Mouse (Mus musculus) neural tube, embryonic 11.5 days (tissue): ENCODE measurements at regions not wholly inside any gene's neighbourhood (a gene's known extent, or its start where the extent isn't known, plus 50 kb on each side); places are given as distances from the start of the nearest gene placed in this dataset.
"Not testable (repeated sequence)": the region's sequence is repeated elsewhere in the genome, so short reads cannot be mapped to it uniquely, and the experiment has no call there.

ENCODE experiments used
- ATAC-seq: fragments of 200-750 bp; cut with Nextera tagmentation; 2 replicates; pipeline ENCODE4 v1.8.0; 2017; ENCODE audit warnings: moderate number of reproducible peaks, mild to moderate bottlenecking, moderate TSS enrichment, moderate library complexity; ENCODE audit not compliant: insufficient read depth, low FRiP score, low TSS enrichment
- DNase-seq: peaks from one replicate; pipeline ENCODE4 v3.0.0-alpha.2; 2015; ENCODE audit warnings: low spot score
- H3K27ac ChIP-seq: fragments of 300-500 bp; sonication (generic); 2 replicates; pipeline ENCODE4 v1.5.1; 2014; ENCODE audit warnings: low read depth, mild to moderate bottlenecking, low read length
- H3K27me3 ChIP-seq: fragments of 300-500 bp; sonication (generic); 2 replicates; pipeline ENCODE4 v1.6.1; 2014; ENCODE audit warnings: mild to moderate bottlenecking, low read length, mixed read lengths; ENCODE audit not compliant: control insufficient read depth, insufficient read depth
- H3K36me3 ChIP-seq: fragments of 300-500 bp; sonication (generic); 2 replicates; pipeline ENCODE4 v1.6.1; 2014; ENCODE audit warnings: mild to moderate bottlenecking, low read length, moderate library complexity, mixed read lengths; ENCODE audit not compliant: control insufficient read depth, insufficient read depth
- H3K4me1 ChIP-seq: fragments of 300-500 bp; sonication (generic); 2 replicates; pipeline ENCODE4 v1.6.1; 2014; ENCODE audit warnings: low read length, mixed read lengths; ENCODE audit not compliant: control insufficient read depth, insufficient read depth
- H3K4me2 ChIP-seq: fragments of 300-500 bp; sonication (generic); 2 replicates; pipeline ENCODE4 v1.6.1; 2014; ENCODE audit warnings: low read depth, mild to moderate bottlenecking, moderate library complexity
- H3K4me3 ChIP-seq: fragments of 300-500 bp; sonication (generic); 2 replicates; pipeline ENCODE4 v1.5.1; 2014; ENCODE audit warnings: low read depth, low read length
- H3K9ac ChIP-seq: fragments of 300-500 bp; sonication (generic); 2 replicates; pipeline ENCODE4 v1.6.1; 2014; ENCODE audit warnings: mild to moderate bottlenecking, low read length
- H3K9me3 ChIP-seq: fragments of 300-500 bp; sonication (generic); 2 replicates; pipeline ENCODE4 v1.6.1; 2016; ENCODE audit warnings: low read length; ENCODE audit not compliant: control insufficient read depth
- WGBS: fragments of 180-500 bp; shearing (Covaris S2); extraction: QIAGEN DNeasy Blood & Tissue Kit; methylation state at CpG from one replicate; pipeline ENCODE4 v1.1.7; 2014; 5-methylcytosine and 5-hydroxymethylcytosine counted together

GRCm38 (mm10) chrX:50625336-50625735 lies 197.0 kb upstream of the Olfr1324 start:
- no peak overlapping the region for H3K9ac ChIP-seq
- H3K9me3 ChIP-seq: no peaks in the 10 kb centered on the region
- H3K4me2 ChIP-seq: no peak overlapping the region
- no peaks in the 10 kb centered on the region for H3K4me1 ChIP-seq
- no peak overlapping the region for H3K27ac ChIP-seq
- WGBS: 85% methylated on average over 6 of the region's 6 CpGs
- ATAC-seq: no peak
- H3K36me3 ChIP-seq: no peaks in the 10 kb centered on the region
- DNase-seq: no peak
- H3K27me3 ChIP-seq: no peaks in the 10 kb centered on the region
- no peak overlapping the region for H3K4me3 ChIP-seq

GRCm38 (mm10) chrX:50622984-50623455 lies 194.7 kb upstream of the Olfr1324 start:
- Histone ChIP-seq H3K36me3 (no peaks in the 10 kb centered on the region), H3K4me2 (no peak overlapping the region), H3K9me3 (no peaks in the 10 kb centered on the region), H3K27me3 (no peaks in the 10 kb centered on the region), H3K4me1 (no peaks in the 10 kb centered on the region), H3K27ac (no peak overlapping the region), H3K4me3 (no peak overlapping the region), H3K9ac (no peak overlapping the region)
- DNase-seq: peak; percentile 72
- WGBS: 66% methylated on average over 19 of the region's 19 CpGs
- no peak for ATAC-seq

- Histone ChIP-seq H3K4me2 (no peak overlapping the region), H3K27ac (no peak overlapping the region)
- 73% methylated on average over 8 of the region's 8 CpGs for WGBS
Observed at GRCm38 (mm10) chrX:50620909-50621308, 192.6 kb upstream of the Olfr1324 start.

GRCm38 (mm10) chrX:50619919-50620318 lies 191.6 kb upstream of the Olfr1324 start:
- Histone ChIP-seq H3K9ac (no peak overlapping the region), H3K4me2 (no peak overlapping the region), H3K9me3 (no peaks in the 10 kb centered on the region), H3K4me1 (no peaks in the 10 kb centered on the region), H3K4me3 (no peak overlapping the region), H3K36me3 (no peaks in the 10 kb centered on the region), H3K27me3 (no peaks in the 10 kb centered on the region), H3K27ac (no peak overlapping the region)
- 64% methylated on average over 9 of the region's 9 CpGs for WGBS
- peak; percentile 35; the same call in 1 of the 2 replicates for ATAC-seq
- DNase-seq: peak; percentile 75

More at GRCm38 (mm10) chrX:50620909-50621308, 192.6 kb upstream of the Olfr1324 start:
- Histone ChIP-seq H3K4me1 (no peaks in the 10 kb centered on the region), H3K27me3 (no peaks in the 10 kb centered on the region), H3K4me3 (no peak overlapping the region), H3K36me3 (no peaks in the 10 kb centered on the region), H3K9me3 (no peaks in the 10 kb centered on the region), H3K9ac (no peak overlapping the region)
- no peak for ATAC-seq
- DNase-seq: no peak

- H3K36me3 ChIP-seq: no peaks in the 10 kb centered on the region
- no peaks in the 10 kb centered on the region for H3K4me1 ChIP-seq
- no peak for DNase-seq
- 87% methylated on average over 4 of the region's 4 CpGs for WGBS
- no peak overlapping the region for H3K4me3 ChIP-seq
- no peak overlapping the region for H3K9ac ChIP-seq
- no peak overlapping the region for H3K4me2 ChIP-seq
- ATAC-seq: no peak
- H3K27me3 ChIP-seq: no peaks in the 10 kb centered on the region
- no peak overlapping the region for H3K27ac ChIP-seq
- no peaks in the 10 kb centered on the region for H3K9me3 ChIP-seq
Observed at GRCm38 (mm10) chrX:50618936-50619335, 190.6 kb upstream of the Olfr1324 start.

- ATAC-seq: not testable (repeated sequence)
- peak; percentile 67 for DNase-seq
Observed at GRCm38 (mm10) chrX:50616920-50617319, 188.6 kb upstream of the Olfr1324 start.

GRCm38 (mm10) chrX:50614874-50615273 lies 186.6 kb upstream of the Olfr1324 start:
- not testable (repeated sequence) for H3K27me3 ChIP-seq, H3K9me3 ChIP-seq, ATAC-seq, H3K9ac ChIP-seq, H3K4me3 ChIP-seq, H3K27ac ChIP-seq, H3K36me3 ChIP-seq, H3K4me1 ChIP-seq, H3K4me2 ChIP-seq
- 66% methylated on average over 3 of the region's 3 CpGs for WGBS
- DNase-seq: peak; percentile 68

More at GRCm38 (mm10) chrX:50616920-50617319, 188.6 kb upstream of the Olfr1324 start:
- not testable (repeated sequence) for H3K27ac ChIP-seq, H3K4me1 ChIP-seq, H3K9ac ChIP-seq, H3K4me3 ChIP-seq, H3K9me3 ChIP-seq, H3K27me3 ChIP-seq, H3K4me2 ChIP-seq, H3K36me3 ChIP-seq
- 67% methylated on average over 8 of the region's 8 CpGs for WGBS

GRCm38 (mm10) chrX:50614367-50614766 lies 186.1 kb upstream of the Olfr1324 start:
- not testable (repeated sequence) for H3K4me1 ChIP-seq, H3K9me3 ChIP-seq, H3K27me3 ChIP-seq, ATAC-seq, H3K4me3 ChIP-seq, H3K4me2 ChIP-seq, H3K9ac ChIP-seq, H3K36me3 ChIP-seq, H3K27ac ChIP-seq
- WGBS: 77% methylated on average over 6 of the region's 6 CpGs
- peak; percentile 48 for DNase-seq

- DNase-seq (peak; percentile 65), ATAC-seq (peak; percentile 58; the same call in 1 of the 2 replicates)
- WGBS: 53% methylated on average over 9 of the region's 9 CpGs
- H3K4me1 ChIP-seq: no peaks in the 10 kb centered on the region
- H3K27ac ChIP-seq: no peak overlapping the region
- H3K36me3 ChIP-seq: no peaks in the 10 kb centered on the region
- H3K4me2 ChIP-seq: no peak overlapping the region
- peak overlapping the region; percentile 12; the same call in 1 of the 2 replicates for H3K4me3 ChIP-seq
- no peaks in the 10 kb centered on the region for H3K27me3 ChIP-seq
- no peaks in the 10 kb centered on the region for H3K9me3 ChIP-seq
- H3K9ac ChIP-seq: peak overlapping the region; percentile 26; the same call in 1 of the 2 replicates
Observed at GRCm38 (mm10) chrX:50611765-50612591, 183.7 kb upstream of the Olfr1324 start.
